Mouse (Mus musculus): ENCODE measurements around the gene Pld5. TPM values are rescaled to one million over a fixed set of nuclear protein-coding genes. Genes with fewer than 3 reads are reported as not detected.

The Pld5 gene
- total RNA-seq (2015; ENCODE audit: low replicate concordance): not detected in 2 replicates
- total RNA-seq (2017; ENCODE audit: low replicate concordance): not detected in 2 replicates

DNA sequence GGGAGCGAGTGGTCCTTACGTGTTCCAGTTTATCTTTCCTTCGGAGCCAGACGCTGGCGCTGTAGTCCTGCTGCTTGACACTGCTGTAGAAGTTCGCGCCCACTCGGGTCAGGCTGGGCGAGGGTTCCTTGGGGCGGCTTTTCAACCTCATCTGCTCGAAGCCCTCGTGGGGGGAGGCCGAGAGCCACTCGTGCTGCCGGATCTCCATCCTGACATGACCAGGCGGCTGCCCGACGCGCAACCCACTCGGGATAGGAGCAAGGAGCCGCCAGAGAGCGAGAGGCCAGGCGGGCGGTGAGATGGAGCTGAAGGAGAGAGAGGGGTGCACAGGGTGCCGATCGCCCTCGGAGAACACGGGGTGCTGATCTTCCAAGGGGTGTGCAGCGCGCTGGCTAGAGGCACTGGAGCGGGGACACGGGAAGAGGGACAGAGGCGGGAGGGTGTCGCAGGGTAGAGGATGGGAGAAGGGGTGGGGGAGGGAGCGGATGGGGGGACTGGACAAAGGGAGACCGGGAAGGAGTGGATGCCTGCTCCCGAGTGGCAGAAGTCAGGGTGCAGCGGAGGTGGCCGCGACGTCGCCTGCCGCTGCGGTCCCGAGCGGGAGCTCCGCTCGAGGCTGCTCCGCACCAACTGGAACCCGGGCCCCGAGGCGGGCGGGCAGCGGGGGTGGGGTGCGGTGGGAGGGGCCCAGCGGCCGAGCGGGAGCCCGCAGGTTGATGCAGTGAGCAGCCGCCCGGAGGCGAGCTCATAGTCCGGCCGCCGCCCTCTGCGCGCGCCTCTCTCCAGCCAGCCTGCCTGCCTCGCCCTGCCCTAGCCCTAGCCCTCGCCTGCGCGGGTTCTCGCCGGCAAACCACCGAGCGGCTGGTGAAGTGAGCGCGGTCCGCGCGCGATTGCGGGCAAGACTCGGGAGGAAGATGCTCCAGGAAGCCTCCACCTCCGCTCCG lies at the start of gene Pld5:
Gene Pld5 (minus strand): TSS at position 646 of the 944 bp plus-strand sequence.
- ATAC-seq (replicated peaks; ENCODE audit: low FRiP score, poor library complexity, severe bottlenecking): no peak

GRCm38 (mm10) chr1:176315063-176315462 lies 40.0 kb upstream of the Pld5 start:
- ATAC-seq (replicated peaks; ENCODE audit: low FRiP score, poor library complexity, severe bottlenecking): no peak

- ATAC-seq (replicated peaks; ENCODE audit: low FRiP score, poor library complexity, severe bottlenecking): no peak
These were observed 35.1 kb upstream of the Pld5 start for GRCm38 (mm10) chr1:176310174-176310573.

GRCm38 (mm10) chr1:176289396-176289795 lies 14.3 kb upstream of the Pld5 start:
- no peak for ATAC-seq (replicated peaks; ENCODE audit: low FRiP score, poor library complexity, severe bottlenecking)

DNA sequence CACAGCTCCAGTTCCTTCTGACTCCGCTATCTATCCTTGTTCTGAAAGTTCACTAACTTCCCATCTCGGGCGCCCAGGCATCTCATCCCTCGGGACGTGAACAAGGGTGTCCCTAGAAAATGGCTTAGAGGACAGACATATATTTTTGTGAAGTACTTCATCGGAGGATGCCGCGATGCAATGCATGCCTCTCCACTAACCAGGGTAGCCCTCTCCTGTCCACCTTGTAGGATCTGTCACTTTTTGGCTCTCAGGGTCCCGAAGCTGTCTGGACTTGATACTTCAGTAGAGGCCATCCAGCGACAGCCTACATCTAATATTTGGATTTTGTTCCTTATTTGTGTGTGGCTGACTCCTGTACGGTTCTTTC lies 484 bp upstream of the Pld5 start:
- no peak for ATAC-seq (replicated peaks; ENCODE audit: low FRiP score, poor library complexity, severe bottlenecking)

DNA sequence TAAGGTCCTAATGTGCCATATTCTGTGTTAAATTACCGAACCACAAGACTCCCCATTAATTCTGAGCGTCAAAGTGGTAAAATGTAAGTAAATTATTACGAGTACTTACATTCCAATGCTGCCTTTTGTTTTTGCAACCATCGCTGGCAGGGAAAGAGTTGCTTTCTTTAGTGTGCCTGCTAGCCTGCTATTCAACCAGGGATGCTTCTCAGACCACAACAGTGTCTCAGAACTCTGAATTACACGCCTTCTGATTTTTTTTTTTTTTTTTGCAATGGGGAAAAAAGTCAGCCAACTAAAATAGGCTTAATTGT lies 26.4 kb downstream of the Pld5 start:
- no peak for ATAC-seq (replicated peaks; ENCODE audit: low FRiP score, poor library complexity, severe bottlenecking)

GRCm38 (mm10) chr1:176247885-176248716 lies 27.0 kb downstream of the Pld5 start:
- ATAC-seq (replicated peaks; ENCODE audit: low FRiP score, poor library complexity, severe bottlenecking): no peak

DNA sequence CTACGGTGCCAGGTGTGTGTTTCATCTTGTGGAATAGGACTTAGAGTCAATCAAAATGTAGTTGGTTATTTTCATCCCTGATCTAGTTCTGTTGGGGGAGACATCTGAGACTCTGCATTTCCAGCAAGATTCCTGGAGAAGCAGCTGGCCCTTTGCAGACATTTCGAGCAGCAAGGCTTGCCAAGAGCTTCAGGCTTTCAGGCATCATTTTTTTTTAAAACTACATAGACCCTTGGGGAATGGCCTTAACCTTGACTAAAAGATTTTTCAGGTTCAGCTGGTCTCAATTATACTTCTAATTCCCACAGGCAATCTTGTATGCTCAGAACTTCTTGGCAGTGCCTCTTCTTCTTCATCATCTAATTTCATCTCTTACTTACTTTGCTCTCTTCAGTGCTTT lies 35.9 kb downstream of the Pld5 start:
- ATAC-seq (replicated peaks; ENCODE audit: low FRiP score, poor library complexity, severe bottlenecking): no peak

DNA sequence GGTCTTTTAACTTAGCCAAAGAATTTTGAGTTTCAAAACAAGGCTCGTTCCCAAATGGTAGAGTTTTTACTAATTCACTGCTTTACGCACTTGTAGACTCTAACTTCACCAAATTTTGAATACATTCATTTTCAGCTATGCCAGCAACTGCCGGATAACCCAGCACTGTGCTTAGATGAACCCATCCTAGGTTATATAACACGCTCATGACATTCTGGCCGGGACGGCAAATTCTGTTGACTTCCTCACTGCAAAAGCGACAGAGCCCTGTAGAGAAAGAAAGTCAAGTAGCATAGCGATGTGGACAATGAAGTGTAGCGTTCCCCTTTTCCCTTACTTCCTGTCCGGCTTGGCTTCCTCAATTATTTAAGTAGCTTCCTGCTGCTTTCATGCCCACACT lies 51.3 kb downstream of the Pld5 start:
- ATAC-seq (replicated peaks; ENCODE audit: low FRiP score, poor library complexity, severe bottlenecking): no peak

- no peak for ATAC-seq (replicated peaks; ENCODE audit: low FRiP score, poor library complexity, severe bottlenecking)
These were observed 51.9 kb downstream of the Pld5 start for GRCm38 (mm10) chr1:176223196-176223595.

- ATAC-seq (replicated peaks; ENCODE audit: low FRiP score, poor library complexity, severe bottlenecking): no peak
These were observed 56.9 kb downstream of the Pld5 start for GRCm38 (mm10) chr1:176218217-176218616.

GRCm38 (mm10) chr1:176213645-176214221 lies 61.4 kb downstream of the Pld5 start:
- ATAC-seq (replicated peaks; ENCODE audit: low FRiP score, poor library complexity, severe bottlenecking): no peak

DNA sequence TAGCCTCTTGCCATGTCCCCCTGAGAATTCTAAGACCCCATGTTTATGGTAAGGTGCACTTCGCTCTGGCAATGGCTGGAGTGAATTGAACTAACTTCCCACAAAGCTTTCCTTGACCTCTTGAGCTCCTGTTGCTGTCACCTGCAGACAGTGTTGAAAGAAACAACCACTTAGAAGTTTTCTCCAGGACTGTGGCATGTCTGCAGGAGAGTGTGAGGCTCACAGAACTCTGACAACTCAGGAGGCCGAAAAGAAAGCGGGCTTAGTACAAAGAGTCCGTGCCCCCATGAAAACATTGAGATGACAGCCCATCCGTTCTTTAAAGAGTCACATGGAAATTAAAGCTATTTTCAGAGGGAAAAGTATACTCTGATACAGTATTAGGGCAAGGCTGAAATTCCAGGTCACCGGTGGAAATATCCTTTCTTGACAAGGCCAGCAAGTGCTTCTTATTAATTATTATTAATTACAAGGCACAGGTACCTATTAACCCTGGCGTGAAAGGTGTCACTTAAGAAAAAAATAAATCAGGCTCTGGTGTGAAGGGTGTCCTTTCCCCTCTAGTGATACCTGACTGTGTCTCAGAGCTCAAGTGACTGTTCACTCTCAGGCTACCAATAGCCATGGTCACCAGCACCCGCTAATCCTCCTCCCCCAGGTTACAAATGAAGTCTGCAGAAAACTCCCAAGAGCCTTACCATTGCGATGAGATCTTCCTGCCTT lies 62.0 kb downstream of the Pld5 start:
- ATAC-seq (replicated peaks; ENCODE audit: low FRiP score, poor library complexity, severe bottlenecking): no peak

DNA sequence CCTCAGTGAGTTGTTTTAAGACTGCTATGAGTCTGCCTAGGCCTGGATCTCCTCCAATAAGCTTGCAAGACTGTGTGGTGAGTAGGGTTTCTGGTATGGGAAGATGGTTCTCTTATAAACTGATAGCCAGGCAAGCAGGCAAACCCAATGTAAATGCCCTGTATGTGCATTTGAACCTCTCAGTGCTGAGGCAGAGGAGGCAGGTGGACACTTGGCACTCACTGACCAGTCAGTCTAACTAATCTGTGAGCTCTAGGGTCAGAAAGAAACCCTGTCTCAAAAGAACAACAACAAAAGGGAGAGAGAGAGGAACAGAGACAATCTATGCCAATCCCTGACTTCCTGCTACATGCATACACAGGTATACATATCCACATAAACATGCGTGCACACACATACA lies 64.3 kb downstream of the Pld5 start:
- ATAC-seq (replicated peaks; ENCODE audit: low FRiP score, poor library complexity, severe bottlenecking): no peak

DNA sequence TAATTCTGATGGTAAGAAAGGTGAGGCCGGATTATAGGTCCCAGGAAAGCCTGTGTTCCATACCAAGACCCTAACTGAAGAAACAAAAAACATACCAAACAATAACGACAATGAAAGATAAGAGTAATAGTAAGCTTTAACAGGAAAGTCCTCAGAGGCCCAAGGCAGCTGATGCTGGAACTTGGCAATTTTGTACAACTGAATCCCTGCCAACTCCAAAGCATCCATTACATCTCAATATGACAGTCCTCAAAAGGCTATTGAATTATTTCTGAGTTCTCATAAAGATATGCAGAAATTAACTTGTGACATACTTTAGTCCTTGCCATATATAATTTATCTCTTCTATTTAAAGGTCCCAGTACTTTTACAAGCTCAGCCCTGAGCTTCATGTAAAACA lies 67.1 kb downstream of the Pld5 start:
- no peak for ATAC-seq (replicated peaks; ENCODE audit: low FRiP score, poor library complexity, severe bottlenecking)

DNA sequence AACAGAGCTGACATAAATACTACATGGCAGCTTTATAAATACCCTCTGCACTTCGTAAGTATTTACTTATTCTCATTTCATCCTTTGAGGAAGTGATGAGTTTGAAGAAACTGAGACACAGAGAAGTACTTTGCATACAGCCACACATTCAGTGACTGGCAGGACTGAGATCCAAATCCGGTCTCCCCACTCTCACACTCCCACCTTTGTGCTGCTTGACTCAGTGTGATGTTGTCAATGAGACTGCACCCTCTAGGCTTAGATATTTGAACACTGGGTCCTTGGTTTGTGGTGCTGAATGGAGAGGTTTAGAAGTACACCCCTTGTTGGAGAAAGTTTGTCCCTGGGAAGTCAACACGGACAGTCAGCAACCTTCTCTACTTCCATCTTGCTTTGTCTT lies 72.8 kb downstream of the Pld5 start:
- no peak for ATAC-seq (replicated peaks; ENCODE audit: low FRiP score, poor library complexity, severe bottlenecking)

DNA sequence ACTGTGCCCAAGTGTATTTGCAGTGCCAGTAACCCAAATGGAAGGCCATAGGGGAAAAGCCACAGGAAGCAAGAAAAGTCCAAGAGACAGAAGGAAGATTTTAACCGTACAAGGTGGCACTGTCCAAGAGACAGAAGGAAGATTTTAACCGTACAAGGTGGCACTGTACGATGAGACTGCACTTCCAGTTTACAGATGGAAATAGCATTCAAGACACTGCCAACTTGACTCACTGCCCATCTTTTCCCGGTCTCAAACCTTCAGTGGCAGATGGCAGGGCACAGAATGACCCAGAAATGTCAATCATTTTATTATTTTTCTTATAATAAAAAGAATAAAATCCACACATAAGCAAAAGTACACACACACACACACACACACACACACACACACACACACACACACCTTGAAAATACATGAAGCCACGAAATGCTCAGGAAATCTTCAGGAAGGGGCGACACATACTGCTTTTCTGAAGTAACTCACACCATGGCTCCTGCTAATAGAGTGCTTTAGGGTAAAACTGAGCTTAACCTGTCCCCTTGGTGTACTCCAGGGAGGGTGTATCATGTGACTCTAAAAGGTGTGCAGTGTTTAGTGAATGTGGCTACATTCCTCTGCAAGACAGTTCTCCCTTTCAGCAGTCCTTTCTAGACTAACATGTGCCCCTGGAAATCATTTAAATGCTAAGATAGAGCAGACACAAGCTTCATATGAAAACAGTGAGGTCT lies 77.9 kb downstream of the Pld5 start:
- no peak for ATAC-seq (replicated peaks; ENCODE audit: low FRiP score, poor library complexity, severe bottlenecking)

DNA sequence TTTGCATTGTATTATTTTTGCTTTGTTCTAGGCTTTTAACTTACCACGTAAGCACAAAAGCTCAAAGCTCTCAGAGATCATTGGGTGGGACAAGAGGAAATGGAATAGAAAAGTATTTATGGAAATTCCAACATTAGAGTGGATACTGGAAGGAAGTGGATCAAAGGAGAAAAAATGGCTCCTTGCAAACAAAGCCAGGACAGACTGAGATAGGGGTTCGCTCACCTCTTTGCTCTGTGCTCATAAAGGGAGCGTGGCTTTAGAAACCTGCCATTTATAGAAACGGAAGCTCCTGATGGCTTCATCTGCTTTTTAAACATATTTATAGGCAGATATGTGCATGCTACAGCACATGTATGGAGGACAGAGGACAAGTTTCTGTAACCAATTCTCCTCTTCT lies 78.8 kb downstream of the Pld5 start:
- no peak for ATAC-seq (replicated peaks; ENCODE audit: low FRiP score, poor library complexity, severe bottlenecking)

GRCm38 (mm10) chr1:176194727-176195126 lies 80.4 kb downstream of the Pld5 start:
- no peak for ATAC-seq (replicated peaks; ENCODE audit: low FRiP score, poor library complexity, severe bottlenecking)

Data from erythroblast, adult 5-6 weeks (primary cell).